Mouse (Mus musculus): Measurements from ENCODE around the gene Trmt112.

Gene Trmt112

DNA sequence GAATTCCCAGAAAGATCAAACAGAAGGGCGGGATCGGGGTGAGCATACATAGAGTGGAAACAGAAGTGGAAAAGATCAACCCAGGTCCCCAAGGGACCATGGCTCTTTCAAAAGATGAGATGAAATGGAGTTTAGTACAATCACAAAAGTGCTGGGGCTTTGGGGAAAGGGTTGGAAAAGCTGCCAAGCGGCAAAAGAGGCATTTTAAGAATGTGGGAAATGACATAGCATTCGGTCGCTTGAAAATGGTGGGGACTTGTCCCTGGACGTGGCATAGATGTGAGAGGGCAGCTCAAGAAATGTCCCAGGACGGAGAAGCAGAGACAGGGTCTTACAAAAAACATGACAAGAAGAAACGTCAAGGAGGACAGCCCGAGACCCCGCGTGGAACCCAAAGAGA lies 477 bp upstream of the Trmt112 start:
- no peak for DNase-seq

DNA sequence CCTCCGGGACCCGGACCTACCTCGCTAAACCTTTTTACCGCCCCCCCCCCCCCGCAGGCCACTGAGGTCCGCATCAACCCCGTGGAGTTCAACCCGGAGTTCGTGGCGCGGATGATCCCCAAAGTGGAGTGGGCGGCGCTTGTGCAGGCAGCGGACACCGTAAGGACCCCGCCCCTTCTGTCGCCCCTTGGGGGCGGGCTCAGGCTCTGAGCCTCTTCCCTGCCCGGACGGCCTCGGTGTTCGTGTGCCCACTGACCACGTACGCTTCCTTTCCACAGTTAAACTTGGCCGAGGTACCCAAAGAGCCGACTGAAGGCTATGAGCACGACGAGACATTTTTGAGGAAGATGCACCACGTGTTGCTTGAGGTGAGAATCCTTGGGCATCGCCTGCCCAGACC lies 808 bp downstream of the Trmt112 start:
- DNase-seq = peak in 1 of 2 experiments; percentile 70

DNA sequence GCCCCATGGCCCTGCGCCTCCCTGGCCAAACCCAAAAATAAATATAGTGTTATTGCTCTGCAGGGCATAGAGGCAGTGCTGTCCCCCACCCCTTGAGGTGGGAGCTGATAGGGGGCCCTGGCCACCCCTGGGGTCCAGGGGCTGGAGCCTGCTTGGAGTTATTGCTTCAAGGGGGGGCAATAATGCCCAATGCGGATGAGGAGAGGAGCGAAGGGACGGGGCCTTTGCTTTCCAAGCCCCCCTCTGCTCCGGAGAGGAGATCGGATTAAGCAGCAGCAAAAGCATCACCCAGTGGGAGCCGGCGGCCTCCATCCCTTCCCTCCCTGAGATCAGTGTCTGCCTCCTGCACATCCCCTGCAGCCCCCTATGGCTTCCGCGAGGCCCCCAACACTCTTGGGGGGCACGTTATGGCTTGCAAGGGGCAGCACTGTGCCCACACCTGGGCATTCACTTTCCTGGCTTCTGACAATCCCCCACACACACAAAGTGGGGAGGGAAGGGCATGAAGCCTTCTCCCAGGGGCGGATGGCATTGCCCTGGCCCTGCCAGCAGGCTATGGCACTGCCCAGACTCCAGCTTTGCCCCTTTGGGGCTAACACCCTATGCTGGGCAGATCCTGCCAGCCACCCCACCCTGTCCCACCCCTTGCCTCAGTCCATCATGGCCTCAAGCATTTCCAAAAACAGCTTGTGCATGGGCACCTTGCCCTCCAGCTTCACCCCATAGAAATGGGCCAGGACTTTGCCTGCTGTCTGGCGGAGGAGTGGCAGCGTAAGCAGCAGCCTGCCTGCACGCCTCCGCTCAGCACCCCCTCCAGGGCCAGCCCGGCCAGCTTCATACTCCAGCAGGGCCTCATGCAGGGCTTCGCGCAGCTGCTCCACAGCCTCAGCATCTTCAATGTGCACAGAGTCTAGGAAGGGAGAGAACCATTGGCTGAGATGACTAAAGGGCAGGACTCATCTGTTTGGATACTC lies 1.9 kb downstream of the Trmt112 start:
- DNase-seq = peak in 1 of 2 experiments; percentile 6

DNA sequence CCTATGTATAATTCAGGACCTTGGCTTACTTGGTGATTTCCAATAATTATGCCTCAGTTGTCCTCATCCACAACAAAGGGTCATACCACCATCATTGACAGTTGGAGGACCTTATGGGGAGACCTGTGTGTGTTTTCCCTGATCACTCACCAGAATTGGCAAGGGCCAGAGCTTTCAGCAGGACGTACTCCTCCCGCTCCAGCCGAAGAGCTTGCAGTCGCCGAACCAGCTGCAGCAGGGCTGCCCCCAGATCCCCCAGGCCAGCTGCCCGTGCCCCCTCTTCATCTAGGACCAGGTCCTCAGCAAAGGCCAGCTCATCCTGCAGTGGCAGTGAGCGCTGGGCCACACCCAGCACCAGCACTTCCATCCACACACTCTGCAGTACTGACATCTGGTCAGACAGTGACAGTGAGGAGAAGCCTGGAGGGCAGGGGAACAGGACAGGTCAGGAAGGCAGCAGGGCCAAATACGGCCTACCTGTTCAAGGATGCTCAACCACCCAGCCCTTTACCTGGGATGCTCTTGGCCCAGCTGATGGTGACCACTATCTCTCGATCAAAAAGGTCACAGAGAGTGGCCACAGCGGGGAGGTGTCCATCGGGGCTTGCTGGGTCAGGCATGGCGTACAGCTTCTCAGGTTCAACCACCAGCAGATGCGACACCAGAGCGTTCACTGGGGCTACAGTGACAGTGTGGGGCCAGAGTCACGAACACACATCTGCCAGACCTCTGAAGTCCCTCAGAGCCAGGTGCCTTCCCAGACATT lies 2.9 kb downstream of the Trmt112 start:
- DNase-seq = no peak

DNA sequence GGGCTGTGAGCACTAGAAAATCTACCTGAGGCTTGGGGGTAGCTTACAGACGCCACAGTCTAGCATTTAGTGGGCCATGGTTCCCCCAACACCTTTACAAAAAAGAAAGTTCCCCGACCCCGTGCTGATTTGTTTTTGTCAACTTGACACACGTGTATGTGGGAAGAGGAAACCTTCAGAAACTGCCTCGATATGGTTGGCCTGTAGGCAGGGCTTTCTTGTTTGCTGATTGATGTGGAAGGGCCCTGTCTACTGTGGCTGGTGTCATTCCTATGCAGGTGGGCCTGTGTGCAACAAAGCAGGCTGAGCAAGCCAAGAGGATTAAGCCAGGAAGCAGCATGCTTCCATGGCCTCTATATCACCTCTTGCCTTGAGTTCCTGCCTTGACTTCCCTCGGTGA lies 3.5 kb downstream of the Trmt112 start:
- DNase-seq = no peak

DNA sequence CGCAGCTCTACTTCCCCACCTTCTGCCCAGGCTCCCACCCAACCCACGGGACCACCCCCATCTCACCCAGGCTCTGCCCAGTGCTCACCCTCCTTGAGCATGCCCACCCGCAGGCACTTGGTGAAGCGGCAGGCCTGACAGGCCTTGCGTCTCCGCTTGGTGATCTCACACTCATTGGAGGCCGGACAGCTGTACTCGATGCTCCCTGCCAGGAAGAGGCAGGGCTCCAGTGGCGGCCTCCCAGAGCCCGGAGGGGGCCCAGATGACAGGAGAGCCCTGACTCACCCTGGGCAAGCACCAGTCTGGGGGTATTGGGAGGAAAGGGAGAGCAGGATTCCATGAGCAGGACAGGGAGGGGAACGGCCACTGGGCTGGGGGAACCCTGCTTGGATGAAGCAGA lies 4.5 kb downstream of the Trmt112 start:
- no peak for DNase-seq

DNA sequence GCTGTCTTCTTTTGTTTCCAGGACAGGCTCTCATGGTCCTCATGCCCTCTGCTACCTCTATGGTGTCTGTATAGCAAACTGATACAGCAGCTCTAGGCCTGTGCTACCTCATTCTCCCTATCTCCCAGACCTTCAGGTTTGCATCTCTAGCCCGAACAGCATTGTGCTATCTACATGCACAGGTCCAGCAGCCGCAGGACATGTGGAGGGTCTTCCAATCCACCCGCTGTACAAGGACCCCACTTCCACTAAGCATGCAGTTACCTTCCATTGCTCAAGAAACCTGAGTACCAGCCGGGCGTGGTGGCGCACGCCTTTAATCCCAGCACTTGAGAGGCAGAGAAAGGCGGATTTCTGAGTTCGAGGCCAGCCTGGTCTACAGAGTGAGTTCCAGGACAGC lies 5.0 kb downstream of the Trmt112 start:
- no peak for DNase-seq

DNA sequence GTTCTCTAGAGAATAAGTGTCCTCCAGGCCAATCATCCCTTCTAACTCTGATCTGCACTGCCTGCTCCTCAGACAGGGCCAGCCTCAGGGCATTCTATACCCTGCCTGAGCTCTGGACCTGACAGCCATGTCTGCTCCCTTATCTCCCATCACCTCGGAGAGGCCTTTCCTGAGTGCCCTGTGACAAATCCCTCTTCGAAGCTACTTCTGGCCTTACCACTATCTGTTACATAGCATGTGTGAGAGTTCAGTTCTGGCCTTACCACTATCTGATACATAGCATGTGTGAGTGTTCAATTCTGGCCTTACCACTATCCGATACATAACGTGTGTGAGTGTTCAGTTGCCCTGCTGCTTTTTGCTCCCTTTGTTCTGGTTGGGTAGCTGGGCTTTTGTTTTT lies 5.8 kb downstream of the Trmt112 start:
- DNase-seq = no peak

DNA sequence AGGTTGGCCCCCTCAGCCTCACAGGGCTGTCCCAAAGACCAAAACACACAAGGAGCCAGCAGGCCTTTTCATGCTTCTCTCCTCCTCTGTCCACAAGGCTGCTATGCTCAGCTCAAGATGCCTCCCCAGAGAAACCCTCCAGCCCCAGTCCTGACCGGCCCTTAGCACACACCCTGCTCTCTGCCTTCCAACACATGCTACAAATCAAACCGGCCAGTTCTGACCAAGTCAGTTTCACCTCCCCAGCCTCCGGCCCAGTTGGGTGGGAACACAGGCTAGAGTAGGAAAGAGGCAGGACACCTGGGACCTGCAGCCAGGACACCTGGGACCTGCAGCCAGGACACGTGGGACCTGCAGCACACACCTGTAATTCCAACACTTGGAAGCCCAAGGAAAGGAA lies 7.0 kb downstream of the Trmt112 start:
- DNase-seq = no peak

DNA sequence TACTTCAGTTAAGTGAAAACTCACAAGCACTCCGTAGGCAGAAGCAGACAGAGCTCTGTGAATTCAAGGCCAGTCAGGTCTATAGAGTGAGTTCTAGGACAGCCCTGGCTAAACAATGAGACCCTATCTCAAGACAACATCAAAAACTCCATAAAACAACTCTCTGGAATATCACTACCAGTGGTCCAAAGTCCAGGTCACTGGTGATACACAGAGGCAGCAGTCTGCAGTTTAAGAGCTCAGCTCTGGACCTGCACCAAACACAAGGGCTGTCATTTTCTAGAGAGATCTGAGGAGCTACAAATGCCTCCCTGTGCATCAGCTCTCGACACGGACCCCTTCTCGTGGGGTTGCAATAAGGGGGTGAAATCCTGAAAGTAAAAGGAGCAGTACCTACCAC lies 8.8 kb downstream of the Trmt112 start:
- no peak for DNase-seq

DNA sequence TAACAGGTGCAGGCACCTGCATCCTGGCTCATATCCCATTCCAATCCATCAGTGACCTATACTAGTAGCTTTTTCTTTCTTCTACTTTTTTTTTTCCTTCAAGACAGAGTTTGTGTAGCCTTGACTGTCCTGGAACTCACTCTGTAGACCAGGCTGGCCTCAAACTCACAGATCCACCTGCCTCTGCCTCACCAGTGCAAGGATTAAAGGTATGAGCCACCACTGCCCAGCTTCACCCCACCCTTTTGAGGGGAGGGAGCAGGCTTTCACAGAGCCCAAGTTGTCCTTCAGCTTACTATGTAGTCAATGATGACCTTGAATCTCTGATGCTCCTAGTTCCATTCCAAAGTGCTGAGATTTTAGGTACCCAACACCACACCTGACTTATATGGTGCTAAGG lies 9.9 kb downstream of the Trmt112 start:
- no peak for DNase-seq

DNA sequence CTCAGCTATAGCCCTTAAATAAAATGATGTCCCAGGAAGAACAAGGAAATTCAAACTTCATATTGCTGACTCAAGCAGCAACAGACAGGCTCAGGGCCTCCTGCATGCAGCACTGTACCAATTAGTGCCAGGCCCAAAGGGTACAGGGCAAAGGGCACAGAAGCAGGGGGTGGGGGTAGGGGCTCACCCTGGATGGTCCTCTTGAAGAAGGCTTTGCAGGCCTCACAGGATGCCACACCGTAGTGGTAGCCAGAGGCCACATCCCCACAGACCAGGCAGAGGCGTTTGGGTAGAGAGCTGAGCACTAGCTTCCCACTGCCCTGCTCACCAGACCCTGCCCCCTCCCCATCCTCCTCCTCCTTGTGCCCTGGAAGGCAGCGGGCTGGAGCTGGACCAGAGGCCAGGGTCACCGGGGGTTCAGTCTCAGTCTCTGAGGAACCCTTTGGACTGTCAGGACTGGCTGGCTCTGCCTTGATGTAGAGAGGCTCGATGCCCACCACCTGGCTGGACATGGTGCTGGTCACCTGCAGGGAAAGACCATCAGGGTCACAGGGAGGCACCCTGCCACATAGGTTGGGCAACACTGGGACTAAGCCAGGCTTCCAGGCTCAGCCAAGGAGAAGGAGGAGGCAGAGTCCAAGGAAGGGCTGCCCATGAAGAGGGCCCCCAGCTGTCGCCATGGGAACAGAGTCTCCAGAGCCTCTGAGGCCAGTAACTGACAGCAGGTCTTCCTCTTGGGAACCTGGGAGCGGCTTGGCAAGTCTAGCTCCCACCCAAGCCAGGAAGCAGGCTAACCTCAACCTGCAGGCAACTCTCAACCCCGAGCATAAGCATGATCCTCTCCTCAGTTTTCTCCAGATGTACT lies 10.6 kb downstream of the Trmt112 start:
- peak; percentile 80 to 86 for DNase-seq

DNA sequence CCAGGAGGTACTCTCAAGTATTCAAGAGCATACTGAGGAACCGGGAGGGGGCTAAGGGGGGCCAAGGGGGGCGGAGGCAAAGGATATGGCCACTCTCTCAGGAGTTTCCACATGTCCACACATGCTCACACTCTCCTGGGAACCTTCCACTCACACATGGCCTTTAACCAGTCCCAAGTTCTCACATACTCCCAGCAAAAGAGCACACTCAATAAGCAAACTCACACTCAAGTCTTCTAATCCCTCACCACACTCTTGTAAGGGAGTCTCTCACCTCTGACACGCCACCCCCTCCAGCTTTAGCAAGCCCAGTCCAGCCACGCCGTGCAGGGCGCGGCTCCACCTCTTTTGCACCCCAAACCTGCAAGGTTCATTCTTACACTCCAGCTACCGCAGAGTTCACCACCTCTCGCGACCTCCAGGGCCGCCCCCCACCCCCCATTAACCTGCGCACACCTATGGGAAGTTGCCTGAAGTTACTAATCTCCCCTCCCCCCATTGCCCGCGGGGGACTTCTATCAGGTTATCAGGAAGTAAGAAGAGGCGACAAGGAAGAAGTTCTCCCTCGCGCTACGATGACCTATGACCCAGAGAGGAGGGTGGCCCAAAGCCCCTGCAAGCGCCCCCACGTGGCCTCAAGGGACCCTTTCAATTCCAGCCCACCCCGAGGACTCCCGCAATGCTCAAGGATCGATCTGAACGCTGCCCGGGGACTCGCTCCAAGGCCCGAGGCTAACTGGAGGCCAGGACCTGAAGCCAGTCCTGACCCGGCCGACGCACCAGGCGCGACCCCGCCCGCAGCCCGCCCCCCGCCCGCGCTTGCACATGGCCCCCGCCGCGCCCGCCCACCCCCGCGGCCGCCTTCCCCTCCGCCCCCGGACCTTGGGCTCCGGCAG lies 11.5 kb downstream of the Trmt112 start:
- DNase-seq = peak; percentile 66 to 70

DNA sequence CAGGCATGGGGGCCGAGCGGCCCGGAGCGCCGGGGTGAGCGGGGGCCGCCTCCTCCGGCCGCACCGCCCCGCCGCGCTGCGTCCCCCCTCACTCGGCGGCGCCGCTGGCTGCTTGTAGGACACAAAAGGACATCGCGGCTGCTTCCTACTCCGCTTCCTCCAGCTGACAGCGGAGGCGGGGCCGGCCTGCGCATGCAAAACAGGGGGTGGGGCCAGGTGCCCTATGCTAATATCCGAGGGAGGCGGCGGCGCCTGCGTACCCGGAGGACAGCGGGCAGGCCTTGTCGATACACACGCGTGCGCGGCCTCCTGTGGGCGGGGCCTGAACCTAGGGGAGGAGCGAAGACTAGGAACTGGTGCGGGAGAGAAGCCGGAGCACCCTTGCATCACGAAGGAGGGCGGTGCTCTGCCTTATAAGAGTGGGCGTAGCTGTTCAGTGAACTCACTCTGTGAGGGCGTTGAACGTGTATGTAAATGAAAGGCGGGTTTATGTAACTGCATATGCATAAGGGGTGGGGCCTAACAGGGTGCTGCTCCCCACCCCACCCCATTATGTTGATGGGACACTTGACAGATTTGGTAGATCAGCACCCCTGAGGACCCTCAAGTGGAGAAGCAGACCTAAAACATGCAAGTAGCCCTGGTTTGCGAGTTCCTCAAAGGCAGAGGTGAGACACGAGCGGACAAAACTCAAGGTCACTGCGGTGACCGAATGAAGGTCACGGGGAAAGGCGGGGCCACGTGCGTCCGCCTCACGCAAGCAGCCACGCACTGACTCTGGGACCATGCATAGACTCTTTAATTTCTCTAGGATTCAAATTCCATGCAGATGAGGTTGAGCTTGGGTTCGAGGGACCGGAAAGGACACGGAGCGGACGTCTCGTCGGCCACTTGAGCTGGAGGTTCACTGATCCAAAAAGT lies 12.4 kb downstream of the Trmt112 start, which contains the start of gene Esrra:
Esrra (minus strand) TSS at position 167 of the 921 bp plus-strand sequence.
- DNase-seq = peak; percentile 100

DNA sequence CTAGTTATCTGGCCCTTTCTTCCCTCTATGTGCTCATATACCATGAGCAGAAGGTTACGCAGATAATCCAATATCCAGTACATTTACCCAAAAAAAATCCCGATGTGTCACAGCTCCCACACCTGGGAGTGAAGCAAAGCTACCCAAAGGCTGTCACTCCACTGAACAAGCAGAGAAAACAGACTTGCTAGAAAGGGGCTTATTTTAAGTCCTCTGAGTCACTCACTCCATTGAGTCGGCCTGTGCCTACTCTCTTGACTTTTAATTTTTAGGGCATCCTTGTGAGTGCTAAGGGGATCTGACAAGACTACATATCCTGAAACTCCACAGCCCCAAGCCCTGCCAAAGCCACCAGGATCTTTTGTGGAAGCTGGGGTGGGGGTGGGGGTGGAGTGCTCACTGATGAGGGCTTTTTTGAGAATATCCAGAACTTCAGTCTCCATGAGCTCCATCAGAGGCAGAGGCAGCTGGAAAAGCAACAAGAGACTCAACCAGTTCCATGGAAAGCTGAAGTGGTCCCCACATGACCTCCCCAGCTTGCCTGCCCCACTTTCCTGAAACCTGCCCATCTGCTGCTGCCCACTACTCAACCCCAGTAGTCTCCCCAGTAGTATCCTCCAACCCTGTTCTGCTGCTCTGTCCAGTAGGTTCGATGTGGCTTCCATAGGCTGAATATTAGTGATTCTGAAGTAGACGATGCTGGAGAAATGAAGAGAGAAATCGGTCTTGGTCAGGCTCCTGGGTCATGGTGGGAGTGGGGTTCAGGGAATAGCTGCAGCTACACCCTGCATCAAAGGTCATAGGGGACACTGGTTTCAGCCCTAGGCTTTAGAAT lies 13.6 kb downstream of the Trmt112 start:
- no peak for DNase-seq

DNA sequence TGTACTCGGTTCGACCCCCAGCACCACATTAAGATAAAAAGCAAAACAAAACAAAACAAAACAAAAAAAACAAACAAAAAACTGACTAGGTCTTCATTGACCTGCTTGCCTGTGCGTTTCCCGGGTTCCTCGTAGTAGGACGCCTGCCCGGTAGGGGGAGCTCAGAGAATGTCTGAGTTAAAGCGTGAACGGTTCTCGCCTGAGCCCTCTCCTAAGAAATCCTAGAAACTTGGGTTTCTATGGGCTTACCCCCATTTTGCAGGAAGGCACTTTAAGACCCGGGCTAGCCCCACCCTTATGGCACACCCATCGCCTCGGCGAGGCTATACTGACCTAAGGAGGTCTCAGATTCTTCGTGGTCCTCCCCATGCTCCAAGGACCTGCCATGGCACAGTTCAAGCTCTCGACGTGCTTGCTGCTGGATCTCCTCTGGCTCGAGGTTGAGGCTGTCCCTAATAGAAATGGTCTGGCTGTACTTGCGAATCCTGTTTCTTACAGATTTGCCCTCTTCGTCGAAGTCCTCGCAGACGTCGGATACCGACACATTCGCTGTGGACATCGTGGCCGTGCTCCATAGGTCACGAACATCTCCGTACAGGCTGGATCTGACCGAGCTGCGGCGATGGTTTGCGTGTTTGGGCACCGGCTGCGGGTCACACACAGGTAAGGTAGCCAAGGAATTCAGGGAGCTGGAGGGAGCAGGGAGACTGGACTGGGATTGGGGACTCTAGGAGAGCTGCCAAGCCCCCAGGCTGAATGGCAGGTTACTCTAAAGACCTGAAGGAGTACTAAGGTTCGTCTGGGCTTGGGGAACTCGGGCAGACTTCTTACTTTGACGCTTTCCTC lies 15.2 kb downstream of the Trmt112 start:
- DNase-seq = peak; percentile 79 to 92

DNA sequence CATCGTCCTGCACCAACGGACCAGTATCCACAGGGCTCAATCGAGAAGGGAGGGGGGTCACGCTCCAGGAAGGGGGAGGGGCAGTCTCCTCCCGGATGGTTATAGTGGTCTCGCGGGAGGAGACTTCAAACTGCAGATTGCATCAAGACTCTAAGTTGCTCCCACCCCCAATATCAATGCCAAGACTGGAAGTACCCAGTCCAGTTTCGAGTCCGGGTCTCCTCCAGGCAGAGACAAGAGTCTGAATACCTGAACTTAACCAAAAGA lies 15.7 kb downstream of the Trmt112 start, which contains the start of gene Catsperz:
Catsperz (minus strand) TSS at position 74 of the 267 bp plus-strand sequence.
- no peak for DNase-seq

DNA sequence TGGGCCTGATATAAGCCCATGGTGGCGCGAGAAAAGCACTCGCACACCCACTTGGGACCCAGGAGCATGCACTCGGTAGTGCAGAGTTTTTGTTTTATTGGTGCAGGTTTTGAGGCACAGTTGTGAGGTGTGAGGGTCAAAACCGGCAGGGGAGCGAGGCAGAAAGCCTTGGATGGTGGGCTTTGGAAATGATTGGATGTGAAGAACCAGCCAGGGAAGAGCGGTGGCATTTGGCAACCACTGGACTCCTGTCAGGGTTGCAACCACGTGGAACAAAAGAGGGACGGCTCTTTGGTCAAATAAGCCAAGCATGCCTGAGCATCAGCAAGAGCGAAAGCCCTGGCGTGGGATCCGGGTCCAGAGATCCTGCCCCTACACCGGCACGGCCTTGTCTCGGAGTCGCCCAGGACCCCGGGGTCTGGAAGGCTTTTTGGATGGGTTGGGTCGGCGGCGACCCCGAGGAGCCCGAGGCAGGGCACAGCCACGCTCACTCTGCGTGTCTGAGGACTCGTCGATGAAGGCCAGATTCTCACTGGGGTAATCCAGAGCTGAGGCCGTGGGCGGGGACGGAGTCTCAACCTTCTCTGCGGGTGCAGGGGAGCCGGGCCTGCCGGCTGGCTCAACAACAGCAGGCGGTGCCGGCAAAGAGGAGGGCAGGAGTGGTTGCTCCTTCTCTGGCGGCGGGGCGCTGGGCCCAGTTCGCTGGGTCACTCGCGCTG lies 16.3 kb downstream of the Trmt112 start:
- DNase-seq = no peak
